Mouse (Mus musculus): Measurements from ENCODE around the gene Cdc34b. TPM values are rescaled to one million over a fixed set of nuclear protein-coding genes. Genes with fewer than 3 reads are reported as not detected.

Cdc34b gene
- polyA plus RNA-seq, 1 experiment from 2014 or later = not detected

DNA sequence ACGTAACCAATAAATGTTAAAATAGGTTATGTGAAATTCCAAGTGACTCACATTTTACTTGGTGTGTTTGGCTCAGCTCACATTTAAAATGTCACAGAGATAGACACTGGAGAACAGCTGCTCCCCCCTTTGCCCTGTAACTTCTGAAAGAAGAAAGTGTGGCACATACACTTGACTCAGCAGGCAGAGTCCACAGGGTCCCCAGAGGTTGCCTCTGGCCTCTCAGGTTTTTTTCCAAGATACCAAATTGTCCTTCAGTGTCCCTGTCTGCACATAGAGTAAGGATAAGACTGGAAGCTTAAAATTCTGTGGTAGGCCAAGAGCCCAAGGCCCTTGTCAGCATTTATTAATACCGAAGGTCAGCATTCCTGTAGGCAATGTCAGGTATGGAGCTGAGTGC, 25.7 kb downstream of the Cdc34b start:
- Histone ChIP-seq H3K4me3 (ENCODE audit: inconsistent target) (no peak overlapping the region), H3K36me3 (ENCODE audit: inconsistent target) (no peaks in the 10 kb centered on the region), H3K79me2 (ENCODE audit: inconsistent target) (no peaks in the 10 kb centered on the region), H3K27ac (no peak overlapping the region)
- WGBS (ENCODE audit: missing documents) = 100% methylated on average over 2 of the region's 2 CpGs

DNA sequence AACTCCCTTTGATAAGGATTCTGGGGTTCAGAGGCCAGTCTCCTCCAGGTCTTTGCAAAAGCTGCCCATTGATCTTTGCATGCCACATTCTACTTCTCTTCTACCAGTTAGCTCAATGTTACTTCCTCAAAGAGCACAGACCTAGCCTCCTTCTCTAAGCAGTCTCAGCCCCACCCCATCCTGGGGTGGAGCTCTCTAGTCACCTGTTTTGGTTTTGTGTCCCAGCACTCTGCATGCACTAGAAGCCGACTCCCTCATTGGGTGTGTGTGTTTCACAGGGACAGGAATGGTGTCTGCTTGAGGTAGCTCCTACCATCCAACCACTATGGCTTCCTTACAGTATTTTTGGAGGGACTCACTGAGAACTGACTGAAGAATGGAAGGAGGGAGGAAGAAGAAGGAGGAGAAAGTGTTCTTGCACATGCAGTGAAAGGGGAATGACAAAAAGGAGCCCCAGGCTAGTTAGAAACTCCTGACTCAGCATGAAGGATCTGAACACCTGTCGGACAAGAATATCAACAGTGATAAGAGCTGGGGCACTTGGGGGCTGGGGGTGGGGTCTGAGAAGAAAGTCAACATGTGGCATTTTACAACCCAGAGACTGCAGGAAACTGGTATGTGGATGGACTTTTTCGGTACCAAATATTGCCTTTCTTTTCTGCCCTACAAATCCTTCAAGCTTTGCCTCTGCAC, 30.9 kb downstream of the Cdc34b start:
- 84% methylated on average over 3 of the region's 3 CpGs for WGBS (ENCODE audit: missing documents)
- no peaks in the 10 kb centered on the region for H3K36me3 ChIP-seq (ENCODE audit: inconsistent target)
- H3K79me2 ChIP-seq (ENCODE audit: inconsistent target) = no peaks in the 10 kb centered on the region
- no peak overlapping the region for H3K27ac ChIP-seq
- H3K4me3 ChIP-seq (ENCODE audit: inconsistent target) = no peak overlapping the region

DNA sequence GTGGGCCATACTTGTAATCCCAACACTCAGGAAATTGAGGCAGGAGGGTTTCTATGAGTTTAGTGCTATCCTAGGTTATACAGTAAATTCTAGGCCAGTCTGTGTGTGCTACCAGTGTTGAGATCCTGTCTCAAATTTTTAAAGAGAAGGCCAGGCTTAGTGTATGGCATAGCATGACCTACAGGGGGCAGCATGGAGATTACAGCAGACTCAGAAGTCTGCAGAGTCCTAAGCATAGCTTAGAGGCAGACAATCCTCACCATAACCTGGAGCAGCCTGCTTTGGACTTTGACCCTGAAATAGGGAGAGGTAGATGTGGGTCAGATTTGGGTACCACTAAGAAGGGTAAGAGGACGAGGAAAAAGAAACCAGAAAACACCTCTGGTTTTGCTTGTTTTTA, 32.3 kb downstream of the Cdc34b start:
- Histone ChIP-seq H3K36me3 (ENCODE audit: inconsistent target) (no peaks in the 10 kb centered on the region), H3K79me2 (ENCODE audit: inconsistent target) (no peaks in the 10 kb centered on the region), H3K27ac (no peak overlapping the region), H3K4me3 (ENCODE audit: inconsistent target) (no peak overlapping the region)
- WGBS (ENCODE audit: missing documents) = 91% methylated on average over 1 of the region's 1 CpGs

DNA sequence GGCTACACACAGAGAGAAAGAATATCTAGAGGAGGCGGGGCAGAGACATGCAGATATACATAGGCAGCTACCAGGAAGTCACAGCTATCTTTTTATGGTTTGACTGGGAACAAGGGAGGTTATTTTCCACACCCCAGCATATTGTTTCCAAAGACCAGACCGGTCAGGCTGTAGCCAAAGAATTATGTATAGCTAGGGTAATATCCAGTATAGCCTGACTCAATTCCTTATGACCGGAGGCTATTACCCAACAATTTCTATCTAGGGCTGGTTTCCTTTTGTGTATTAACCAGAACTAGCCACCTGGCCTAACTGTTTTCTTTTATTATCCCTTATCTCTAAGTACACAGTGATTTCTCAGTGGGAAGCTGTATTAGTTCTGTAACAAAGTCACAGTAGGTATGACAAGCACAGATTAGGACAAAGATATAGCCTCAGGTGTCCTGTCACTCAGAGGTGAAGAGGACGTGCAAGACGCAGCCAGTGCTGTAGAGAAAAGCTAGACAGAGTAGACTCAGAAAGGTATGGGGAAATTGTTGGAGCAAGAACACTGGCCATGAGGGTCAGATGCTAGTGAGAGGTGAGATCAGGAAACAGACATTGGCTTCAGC, 33.4 kb downstream of the Cdc34b start:
- no peaks in the 10 kb centered on the region for H3K36me3 ChIP-seq (ENCODE audit: inconsistent target)
- no peak overlapping the region for H3K27ac ChIP-seq
- no peaks in the 10 kb centered on the region for H3K79me2 ChIP-seq (ENCODE audit: inconsistent target)
- WGBS (ENCODE audit: missing documents) = 92% methylated on average over 5 of the region's 5 CpGs
- no peak overlapping the region for H3K4me3 ChIP-seq (ENCODE audit: inconsistent target)

DNA sequence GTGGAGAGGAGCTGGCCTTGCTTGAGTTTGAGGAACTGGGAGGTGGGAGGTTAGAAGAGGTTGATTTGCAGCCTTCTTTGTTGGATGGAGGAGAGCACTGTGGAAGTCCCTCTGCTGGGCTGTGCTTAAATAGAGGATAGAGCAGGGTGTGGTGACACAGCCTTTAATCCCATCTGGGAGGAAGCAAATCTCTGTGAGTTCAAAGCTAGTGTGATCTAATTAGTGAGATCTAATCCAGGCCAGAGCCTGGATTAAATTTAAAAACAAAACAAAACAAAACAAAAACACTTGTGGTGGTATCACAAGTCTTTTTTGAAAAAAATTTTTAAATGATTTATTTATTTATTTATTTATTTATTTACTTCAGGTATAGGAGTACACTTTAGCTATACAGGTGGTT, 41.0 kb downstream of the Cdc34b start, which contains the start of gene Tmem92:
Gene Tmem92, minus strand, starts transcription at position 101 of the 400 bp plus-strand sequence.
- Histone ChIP-seq H3K4me3 (ENCODE audit: inconsistent target) (no peak within 1 kb of the TSS), H3K27ac (no peak within 1 kb of the TSS), H3K79me2 (ENCODE audit: inconsistent target) (no peaks in the 10 kb centered on the region)

DNA sequence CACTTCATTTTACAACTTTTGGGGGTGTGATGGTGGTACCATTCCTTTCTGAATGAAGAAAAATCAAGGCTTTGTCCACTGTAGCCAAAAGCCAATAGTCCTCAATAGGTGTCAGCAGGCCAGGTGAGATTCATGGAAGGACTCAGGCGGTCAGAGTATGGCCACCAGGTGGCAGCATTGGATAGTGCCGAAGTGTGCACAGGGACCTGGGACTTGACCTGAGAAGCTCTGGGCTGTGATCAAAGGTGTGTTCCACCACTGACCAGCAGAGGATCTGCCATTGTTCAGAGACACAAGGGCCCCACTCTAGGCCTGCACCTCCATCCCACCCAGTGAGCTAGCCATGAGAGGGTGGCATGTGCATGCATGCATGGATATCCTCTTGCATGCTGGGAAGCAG, 43.7 kb downstream of the Cdc34b start:
- 25% methylated on average over 2 of the region's 2 CpGs for WGBS (ENCODE audit: missing documents)
- H3K4me3 ChIP-seq (ENCODE audit: inconsistent target) = no peak overlapping the region
- H3K27ac ChIP-seq = no peak overlapping the region
- H3K79me2 ChIP-seq (ENCODE audit: inconsistent target) = no peaks in the 10 kb centered on the region
- H3K36me3 ChIP-seq (ENCODE audit: inconsistent target) = no peaks in the 10 kb centered on the region

More for the DNA sequence above, 41.0 kb downstream of the Cdc34b start, which contains the start of gene Tmem92:
- H3K36me3 ChIP-seq (ENCODE audit: inconsistent target) = no peaks in the 10 kb centered on the region

DNA sequence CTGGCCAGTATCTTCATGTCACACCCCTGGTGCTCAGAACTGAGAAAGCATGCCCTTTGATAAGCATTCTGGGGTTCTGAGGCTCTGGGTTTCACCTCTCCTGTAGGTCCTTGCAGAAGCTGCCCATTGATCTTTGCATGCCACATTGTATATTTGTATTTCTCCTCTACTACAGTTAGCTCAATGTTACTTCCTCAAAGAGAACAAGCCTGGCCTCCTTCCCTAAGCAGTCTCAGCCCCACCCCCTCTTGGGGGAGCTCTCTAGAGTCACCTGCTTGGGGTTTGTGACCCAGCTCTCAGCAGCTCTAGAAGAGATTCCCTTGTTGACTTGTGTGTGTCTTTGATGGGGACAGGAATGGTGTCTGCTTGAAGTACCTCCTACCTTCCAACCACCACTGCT, 50.1 kb downstream of the Cdc34b start:
- Histone ChIP-seq H3K79me2 (ENCODE audit: inconsistent target) (no peaks in the 10 kb centered on the region), H3K27ac (no peak overlapping the region), H3K4me3 (ENCODE audit: inconsistent target) (no peak overlapping the region), H3K36me3 (ENCODE audit: inconsistent target) (no peaks in the 10 kb centered on the region)

Other genes starting within 250 kb of the Cdc34b start
- not detected in 3 replicates for gene Epn3, start 241.8 kb upstream of the Cdc34b start, polyA plus RNA-seq (2018)
- gene Mycbpap, start 220.0 kb upstream of the Cdc34b start, polyA plus RNA-seq (2018) = 0.11 to 0.23 TPM in 2 of 3 replicates, not detected in the other
- gene Rsad1, start 192.5 kb upstream of the Cdc34b start, polyA plus RNA-seq (2018) = 2.5 to 4.1 TPM (median 3.0 TPM) in 3 replicates
- gene Chad, start 176.7 kb upstream of the Cdc34b start, polyA plus RNA-seq (2018) = not detected in 3 replicates
- gene Acsf2, start 139.9 kb upstream of the Cdc34b start, polyA plus RNA-seq (2018) = 8.6 to 26.2 TPM (median 15.8 TPM) in 3 replicates
- 83.8 to 180 TPM (median 108 TPM) in 3 replicates for gene Lrrc59, start 112.0 kb upstream of the Cdc34b start, polyA plus RNA-seq (2018)
- 67.1 to 97.3 TPM (median 81.8 TPM) in 3 replicates for gene Mrpl27, start 88.0 kb upstream of the Cdc34b start, polyA plus RNA-seq (2018)
- gene Eme1, start 87.8 kb upstream of the Cdc34b start, polyA plus RNA-seq (2018) = 0.60 to 4.3 TPM (median 1.5 TPM) in 3 replicates
- gene Xylt2, start 64.3 kb upstream of the Cdc34b start, polyA plus RNA-seq (2018) = 65.3 to 164 TPM (median 81.4 TPM) in 3 replicates
- gene Gm11541, start 37.3 kb upstream of the Cdc34b start, polyA plus RNA-seq (2018) = 0.30 TPM in 1 of 3 replicates, not detected in the others
- not detected in 3 replicates for gene Tmem92, start 40.9 kb downstream of the Cdc34b start, polyA plus RNA-seq (2018)
- gene Col1a1, start 194.4 kb downstream of the Cdc34b start, polyA plus RNA-seq (2018) = 0.20 to 0.22 TPM in 2 of 3 replicates, not detected in the other
- gene Hils1, start 225.8 kb downstream of the Cdc34b start, polyA plus RNA-seq (2018) = not detected in 3 replicates
- not detected in 3 replicates for gene Sgca, start 234.5 kb downstream of the Cdc34b start, polyA plus RNA-seq (2018)
- 88.9 to 176 TPM (median 99.7 TPM) in 3 replicates for gene Ppp1r9b, start 249.3 kb downstream of the Cdc34b start, polyA plus RNA-seq (2018)